Mouse (Mus musculus) gastrocnemius, postnatal 14 days (tissue): Measurements from ENCODE around the gene Cpd. TPM values are rescaled to one million over a fixed set of nuclear protein-coding genes. Genes with fewer than 3 reads are reported as not detected.
"Not testable (repeated sequence)": the region's sequence is repeated elsewhere in the genome, so short reads cannot be mapped to it uniquely, and the experiment has no call there.

ENCODE experiments used
- DNase-seq: peaks from one replicate; pipeline ENCODE4 v3.0.0; 2021; ENCODE audit warnings: mixed read lengths
- intact Hi-C: fragments of 180-260 bp; cut with DNase I; formaldehyde crosslinking; loops from one replicate; pipeline ENCODE4 v1.15.1; 2025; ENCODE audit warnings: low total_unique reads
- total RNA-seq, 2 experiments: library from RNA; stranded (reverse); gene quantifications; 2 replicates each; pipeline ENCODE4 v1.2.3; 2021

Gene Cpd
- total RNA-seq, 2 experiments from 2014 or later: 39.4 to 50.8 TPM

DNA sequence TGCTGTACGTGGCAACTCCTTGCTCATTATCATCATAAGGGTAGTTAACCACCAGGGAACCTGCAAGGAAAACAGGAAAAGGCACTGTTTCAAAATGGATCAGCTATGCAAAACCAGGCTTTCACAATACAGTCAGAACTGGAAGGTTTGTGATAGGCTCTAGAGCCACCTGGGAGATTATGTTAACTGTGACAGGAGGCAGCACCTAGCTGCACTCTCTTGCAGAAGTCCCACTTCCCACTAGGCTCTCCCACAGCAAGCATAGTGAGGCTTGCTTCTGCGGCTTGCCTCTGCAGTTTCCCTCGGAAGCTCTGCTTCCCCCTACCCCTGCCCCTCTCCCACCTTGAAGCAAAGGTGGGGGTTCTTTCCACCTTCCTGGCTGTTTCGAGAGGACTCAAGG lies 40.8 kb downstream of the Cpd start:
- no peak for DNase-seq
- intact Hi-C loops: no loop called here

DNA sequence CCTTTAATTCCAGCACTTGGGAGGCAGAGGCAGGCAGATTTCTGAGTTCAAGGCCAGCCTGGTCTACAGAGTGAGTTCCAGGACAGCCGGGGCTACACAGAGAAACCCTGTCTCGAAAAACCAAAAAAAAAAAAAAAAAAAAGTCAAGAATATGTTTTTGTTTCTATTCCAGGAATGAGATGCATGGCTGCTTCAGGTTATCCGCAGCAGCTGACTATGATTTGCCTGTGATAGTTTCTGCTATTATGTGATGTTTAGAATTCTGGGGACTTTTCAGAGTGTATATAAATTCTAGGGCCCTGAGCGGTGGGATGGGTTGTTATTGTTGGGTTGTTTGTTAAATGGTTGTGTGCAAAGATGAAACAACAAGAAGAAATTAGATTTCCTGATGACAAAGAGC lies 41.7 kb downstream of the Cpd start:
- intact Hi-C loops: not testable (repeated sequence)

GRCm38 (mm10) chr11:76803266-76803665 lies 43.6 kb downstream of the Cpd start:
- intact Hi-C loops: no loop called here
- DNase-seq: no peak

More for the DNA sequence above, 41.7 kb downstream of the Cpd start:
- DNase-seq: not testable (repeated sequence)

GRCm38 (mm10) chr11:76797236-76797635 lies 49.6 kb downstream of the Cpd start:
- intact Hi-C loops: no loop called here
- DNase-seq: no peak

GRCm38 (mm10) chr11:76795326-76795725 lies 51.5 kb downstream of the Cpd start:
- intact Hi-C loops: no loop called here
- no peak for DNase-seq

- intact Hi-C loops: loop anchor here (5.0 kb wide), 1 partner anchor 101 kb away; no protein-coding TSS in a partner anchor
- DNase-seq: no peak
Measured at GRCm38 (mm10) chr11:76791331-76791730, 55.5 kb downstream of the Cpd start.

DNA sequence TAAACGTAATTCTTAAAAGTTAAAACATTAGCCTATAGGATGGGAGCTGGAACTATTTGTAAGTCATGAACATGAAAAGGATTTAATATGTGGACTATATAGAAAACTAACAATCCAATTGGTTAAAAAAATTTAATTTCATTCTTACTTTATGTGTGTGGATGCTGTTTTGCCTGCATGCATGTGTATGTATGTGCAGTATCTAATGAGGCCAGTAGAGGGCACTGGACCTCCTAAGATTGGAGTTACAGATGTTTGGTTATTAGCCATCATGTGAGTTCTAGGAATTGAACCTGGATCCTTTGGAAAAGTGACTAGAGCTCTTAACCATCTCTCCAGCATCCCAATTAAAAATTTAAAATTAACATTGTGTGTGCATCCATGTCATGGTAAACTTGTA lies 57.6 kb downstream of the Cpd start:
- DNase-seq: peak; percentile 24
- intact Hi-C loops: no loop called here

DNA sequence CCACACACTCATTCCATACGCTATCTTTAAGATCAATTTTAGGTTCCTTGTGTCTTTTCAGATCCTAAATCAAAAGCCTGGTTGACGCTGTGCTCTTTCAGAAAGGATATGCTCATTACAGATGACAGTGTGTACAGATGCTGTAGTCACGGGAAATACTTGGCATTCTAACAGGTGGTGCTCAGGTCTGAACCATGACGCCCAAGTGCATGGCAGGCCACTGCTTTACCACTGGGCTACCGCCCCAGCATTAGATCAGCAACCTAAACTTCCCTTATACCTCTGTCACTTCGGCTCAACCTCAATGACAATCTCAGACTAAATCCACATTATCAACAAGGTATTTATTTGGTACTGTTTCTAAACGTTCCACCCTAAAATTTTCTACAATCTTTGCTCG lies 71.3 kb downstream of the Cpd start:
- no peak for DNase-seq
- intact Hi-C loops: no loop called here

- intact Hi-C loops: no loop called here
- DNase-seq: no peak
Measured at GRCm38 (mm10) chr11:76773811-76774210, 73.0 kb downstream of the Cpd start.

- intact Hi-C loops: no loop called here
- DNase-seq: no peak
Measured at GRCm38 (mm10) chr11:76770566-76770965, 76.3 kb downstream of the Cpd start.

GRCm38 (mm10) chr11:76763741-76764122 lies 83.1 kb downstream of the Cpd start:
- intact Hi-C loops: loop anchor here (5.0 kb wide), 1 partner anchor 86 kb away; the partner anchor contains the start of gene Trarg1
- DNase-seq: no peak

- peak; percentile 92 for DNase-seq
- intact Hi-C loops: loop anchor here (5.0 kb wide), 1 partner anchor 86 kb away; the partner anchor contains the start of gene Trarg1
Measured at GRCm38 (mm10) chr11:76763053-76763740, 83.6 kb downstream of the Cpd start, which contains the start of gene Gosr1. Gosr1 (minus strand) TSS chr11:76763579.

- DNase-seq: no peak
- intact Hi-C loops: no loop called here
Measured at GRCm38 (mm10) chr11:76752276-76752675, 94.5 kb downstream of the Cpd start.

DNA sequence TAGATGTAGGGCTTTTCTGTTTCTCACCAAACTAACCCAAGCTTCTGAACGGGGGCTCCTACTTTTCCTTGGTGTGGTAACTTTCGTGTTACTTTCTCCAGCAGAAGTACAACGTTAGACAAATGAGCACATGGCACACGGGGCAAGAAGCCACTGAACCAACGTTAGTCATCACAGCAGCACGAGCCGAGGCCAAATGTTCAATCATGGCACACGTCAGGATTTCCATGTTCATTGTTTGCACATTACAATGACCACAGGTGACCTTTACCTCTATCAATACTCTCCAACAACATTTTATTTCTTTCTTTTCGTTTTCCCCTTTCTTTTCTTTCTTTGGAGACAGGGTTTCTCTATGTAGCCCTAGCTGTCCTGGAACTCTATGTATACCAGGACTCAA lies 98.0 kb downstream of the Cpd start:
- no peak for DNase-seq
- intact Hi-C loops: no loop called here

DNA sequence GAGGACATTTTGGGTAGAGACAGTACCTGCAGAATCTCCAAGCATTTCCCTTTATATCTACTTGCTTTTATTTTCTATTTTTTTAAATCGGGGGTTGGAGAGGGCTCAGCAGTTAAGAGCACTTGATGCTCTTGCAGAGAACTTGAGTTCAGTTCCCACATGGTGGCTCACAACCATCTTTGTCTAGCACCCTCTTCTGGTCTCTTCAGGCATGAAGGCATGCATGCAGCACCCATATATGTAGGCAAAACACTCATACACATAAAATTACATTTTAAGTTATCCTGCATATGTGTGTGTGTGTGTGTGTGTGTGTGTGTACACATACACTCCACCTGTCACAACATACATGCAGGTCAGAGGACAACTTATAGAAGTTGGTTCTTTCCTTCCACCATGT lies 100.9 kb downstream of the Cpd start:
- intact Hi-C loops: no loop called here
- DNase-seq: no peak

DNA sequence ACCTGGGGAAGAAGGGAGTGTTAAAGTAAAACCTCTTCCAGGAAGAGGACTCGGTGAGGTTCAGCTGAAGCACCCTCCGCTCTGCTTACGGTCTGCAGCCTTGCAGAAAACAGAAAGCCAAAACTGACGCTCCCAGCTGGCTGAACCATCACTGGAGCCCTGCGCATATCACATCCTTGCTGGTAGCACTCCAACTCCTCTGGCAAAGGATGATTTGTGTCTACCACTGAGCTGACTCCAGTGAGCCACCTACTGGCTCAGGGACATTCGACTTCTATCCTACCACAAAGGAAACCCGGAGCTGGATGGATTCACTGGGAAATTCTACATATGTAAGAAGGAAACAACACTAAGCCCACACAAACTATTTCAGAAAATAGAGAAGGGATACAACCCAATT lies 102.3 kb downstream of the Cpd start:
- DNase-seq: peak; percentile 62
- intact Hi-C loops: no loop called here

GRCm38 (mm10) chr11:76742511-76742910 lies 104.3 kb downstream of the Cpd start:
- intact Hi-C loops: no loop called here
- no peak for DNase-seq

- intact Hi-C loops: no loop called here
- no peak for DNase-seq
Measured at GRCm38 (mm10) chr11:76739125-76739524, 107.7 kb downstream of the Cpd start.

- no peak for DNase-seq
- intact Hi-C loops: no loop called here
Measured at GRCm38 (mm10) chr11:76735753-76736324, 111.0 kb downstream of the Cpd start.

GRCm38 (mm10) chr11:76734560-76734959 lies 112.3 kb downstream of the Cpd start:
- no peak for DNase-seq
- intact Hi-C loops: no loop called here

DNA sequence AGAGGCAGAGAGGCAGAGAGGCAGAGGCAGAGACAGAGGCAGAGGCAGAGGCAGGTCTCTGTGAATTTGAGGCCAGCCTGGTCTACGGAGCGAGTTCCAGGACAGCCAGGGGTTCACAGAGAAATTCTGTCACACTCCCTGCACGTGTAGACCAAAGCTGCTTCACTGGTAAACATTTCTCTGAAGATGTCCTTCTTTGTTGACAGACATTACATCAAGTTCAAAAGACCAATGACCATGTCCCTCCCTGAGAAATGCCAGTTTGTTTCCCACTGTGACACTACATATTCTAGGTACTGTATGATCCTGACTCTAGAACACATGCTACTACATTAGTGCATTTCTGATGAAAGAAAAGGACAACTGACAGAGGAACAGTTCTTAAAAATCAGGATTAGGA lies 116.2 kb downstream of the Cpd start:
- no peak for DNase-seq
- intact Hi-C loops: no loop called here
